Mouse (Mus musculus) neural tube, embryonic 11.5 days (tissue): ENCODE data around the gene Zfp26. TPM values are rescaled to one million over a fixed set of nuclear protein-coding genes. Genes with fewer than 3 reads are reported as not detected.
A peak's percentile ranks its signal among the peaks of the same experiment; 100 is the strongest.

Source experiments
- ATAC-seq: fragments of 200-750 bp; cut with Nextera tagmentation; 2 replicates; pipeline ENCODE4 v1.8.0; 2017; ENCODE audit warnings: moderate number of reproducible peaks, mild to moderate bottlenecking, moderate TSS enrichment, moderate library complexity; ENCODE audit not compliant: insufficient read depth, low FRiP score, low TSS enrichment
- DNase-seq: peaks from one replicate; pipeline ENCODE4 v3.0.0-alpha.2; 2015; ENCODE audit warnings: low spot score
- H3K27ac ChIP-seq: fragments of 300-500 bp; sonication (generic); 2 replicates; pipeline ENCODE4 v1.5.1; 2014; ENCODE audit warnings: low read depth, mild to moderate bottlenecking, low read length
- H3K27me3 ChIP-seq: fragments of 300-500 bp; sonication (generic); 2 replicates; pipeline ENCODE4 v1.6.1; 2014; ENCODE audit warnings: mild to moderate bottlenecking, low read length, mixed read lengths; ENCODE audit not compliant: control insufficient read depth, insufficient read depth
- H3K36me3 ChIP-seq: fragments of 300-500 bp; sonication (generic); 2 replicates; pipeline ENCODE4 v1.6.1; 2014; ENCODE audit warnings: mild to moderate bottlenecking, low read length, moderate library complexity, mixed read lengths; ENCODE audit not compliant: control insufficient read depth, insufficient read depth
- H3K4me1 ChIP-seq: fragments of 300-500 bp; sonication (generic); 2 replicates; pipeline ENCODE4 v1.6.1; 2014; ENCODE audit warnings: low read length, mixed read lengths; ENCODE audit not compliant: control insufficient read depth, insufficient read depth
- H3K4me2 ChIP-seq: fragments of 300-500 bp; sonication (generic); 2 replicates; pipeline ENCODE4 v1.6.1; 2014; ENCODE audit warnings: low read depth, mild to moderate bottlenecking, moderate library complexity
- H3K4me3 ChIP-seq: fragments of 300-500 bp; sonication (generic); 2 replicates; pipeline ENCODE4 v1.5.1; 2014; ENCODE audit warnings: low read depth, low read length
- H3K9ac ChIP-seq: fragments of 300-500 bp; sonication (generic); 2 replicates; pipeline ENCODE4 v1.6.1; 2014; ENCODE audit warnings: mild to moderate bottlenecking, low read length
- H3K9me3 ChIP-seq: fragments of 300-500 bp; sonication (generic); 2 replicates; pipeline ENCODE4 v1.6.1; 2016; ENCODE audit warnings: low read length; ENCODE audit not compliant: control insufficient read depth
- WGBS: fragments of 180-500 bp; shearing (Covaris S2); extraction: QIAGEN DNeasy Blood & Tissue Kit; methylation state at CpG from one replicate; pipeline ENCODE4 v1.1.7; 2014; 5-methylcytosine and 5-hydroxymethylcytosine counted together
- polyA plus RNA-seq: library from polyadenylated mRNA; unstranded; fragments of >200 nt; fragmentation: Nextera tagmentation; extraction: Ambion mirVana; gene quantifications from 2 replicates; pipeline ENCODE4 v1.2.1, GENCODE M21; 2014

Gene Zfp26
- polyA plus RNA-seq, 1 experiment from 2014 or later: 31.0 TPM

DNA sequence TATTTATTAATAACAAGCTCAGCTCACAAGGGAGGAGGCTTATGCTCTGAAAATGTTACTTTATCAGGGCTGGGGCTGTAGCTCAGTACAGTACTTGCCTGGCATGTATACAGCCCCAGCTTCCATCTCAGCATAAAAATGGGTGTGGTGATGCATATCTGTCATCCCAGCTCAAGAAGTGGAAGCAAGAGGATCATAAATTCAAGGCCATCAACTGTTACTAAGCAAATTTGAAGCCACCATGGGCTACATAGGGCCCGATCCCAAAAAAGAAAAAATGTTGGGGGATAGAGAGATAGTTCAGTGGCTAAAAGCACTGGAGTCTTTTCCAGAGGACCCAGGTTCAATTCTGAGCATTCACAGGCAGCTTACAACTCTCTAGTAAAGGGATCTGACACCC is 16.7 kb upstream of the Zfp26 start:
- Histone ChIP-seq H3K9me3 (no peaks in the 10 kb centered on the region), H3K27ac (no peak overlapping the region), H3K4me2 (no peak overlapping the region), H3K36me3 (peaks cover 11% of the 10 kb centered on the region), H3K9ac (no peak overlapping the region), H3K4me1 (no peaks in the 10 kb centered on the region), H3K4me3 (no peak overlapping the region), H3K27me3 (no peaks in the 10 kb centered on the region)
- ATAC-seq (no peak), DNase-seq (no peak)
- WGBS: 100% methylated on average over 1 of the region's 1 CpGs

DNA sequence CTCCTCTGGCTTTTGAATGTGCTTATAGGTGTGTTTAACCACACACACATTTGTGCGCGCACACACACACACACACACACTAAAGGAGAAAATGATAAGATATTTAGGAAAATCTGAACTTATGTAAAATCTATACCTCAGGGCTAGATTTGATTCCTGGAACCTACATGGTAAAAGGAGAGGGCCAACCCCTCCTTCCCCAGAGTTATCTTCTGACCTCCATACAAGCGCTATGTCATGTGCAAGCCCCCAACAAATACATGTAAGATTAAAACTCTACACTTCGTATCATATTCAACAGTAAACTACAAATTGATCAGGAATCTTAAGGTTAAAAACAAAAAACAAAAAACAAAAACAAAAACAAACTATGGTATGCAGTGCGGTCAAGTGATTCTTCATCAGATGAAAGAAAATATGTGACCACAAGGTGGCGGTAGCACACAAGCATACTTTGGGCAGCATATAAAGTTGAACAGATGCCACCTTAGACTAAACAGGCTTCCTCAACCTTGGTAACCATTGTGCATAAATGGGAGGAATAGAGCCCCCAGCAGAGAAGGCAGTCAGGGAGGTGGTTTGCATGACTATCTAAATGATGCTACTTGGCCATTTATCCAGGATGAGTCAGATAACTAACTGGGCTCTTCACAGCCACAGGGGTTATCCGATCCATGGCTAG is 6.9 kb upstream of the Zfp26 start:
- no peak overlapping the region for H3K4me3 ChIP-seq
- H3K36me3 ChIP-seq: peaks cover 20% of the 10 kb centered on the region
- no peak overlapping the region for H3K27ac ChIP-seq
- H3K4me1 ChIP-seq: no peaks in the 10 kb centered on the region
- H3K4me2 ChIP-seq: no peak overlapping the region
- H3K9me3 ChIP-seq: no peaks in the 10 kb centered on the region
- DNase-seq (peak; percentile 58), ATAC-seq (peak; percentile 48; the same call in 1 of the 2 replicates)
- H3K9ac ChIP-seq: no peak overlapping the region
- no peaks in the 10 kb centered on the region for H3K27me3 ChIP-seq
- 56% methylated on average over 7 of the region's 7 CpGs for WGBS

DNA sequence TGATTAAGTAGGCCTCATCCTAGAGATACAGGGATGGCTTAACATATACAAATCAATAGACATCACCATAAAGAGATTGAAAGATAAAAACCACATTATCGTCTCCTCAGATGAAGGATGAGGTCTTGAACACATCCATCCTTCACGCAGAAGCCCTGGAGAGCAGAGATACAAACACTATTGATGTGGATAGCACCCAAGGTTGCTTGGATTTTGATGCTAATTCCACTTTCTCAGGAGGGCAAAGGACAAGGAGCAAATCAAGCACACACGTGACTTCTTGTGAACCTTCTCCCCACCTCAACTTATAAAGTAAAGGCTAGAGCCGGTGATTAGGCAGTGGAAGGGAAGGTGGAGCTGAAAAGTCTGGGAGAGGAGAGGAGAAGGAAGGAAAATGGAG is 6.3 kb downstream of the Zfp26 start:
- no peaks in the 10 kb centered on the region for H3K4me1 ChIP-seq
- ATAC-seq: no peak
- H3K4me3 ChIP-seq: no peak overlapping the region
- peaks cover 5% of the 10 kb centered on the region for H3K36me3 ChIP-seq
- no peak overlapping the region for H3K9ac ChIP-seq
- WGBS: 87% methylated on average over 4 of the region's 4 CpGs
- H3K9me3 ChIP-seq: no peaks in the 10 kb centered on the region
- no peaks in the 10 kb centered on the region for H3K27me3 ChIP-seq
- no peak overlapping the region for H3K4me2 ChIP-seq
- no peak for DNase-seq
- no peak overlapping the region for H3K27ac ChIP-seq

DNA sequence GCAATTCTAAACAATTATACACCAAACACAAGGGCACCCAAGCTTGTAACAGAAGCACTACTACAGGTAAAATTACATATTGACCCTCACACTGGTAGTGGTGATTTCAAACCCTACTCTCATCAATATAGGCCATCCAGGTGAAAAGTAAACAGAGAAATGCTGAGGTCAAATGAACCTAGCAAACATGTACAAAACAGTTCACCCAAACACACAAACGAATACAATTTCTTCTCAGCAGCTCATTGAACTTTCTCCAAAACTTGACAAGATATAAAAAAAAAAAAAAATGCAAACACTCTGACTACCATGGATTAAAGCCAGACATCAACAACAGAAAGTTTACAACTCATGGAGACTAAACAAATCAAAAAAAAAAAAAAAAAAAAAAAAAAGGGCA is 8.5 kb downstream of the Zfp26 start:
- H3K4me1 ChIP-seq: no peaks in the 10 kb centered on the region
- H3K4me2 ChIP-seq: no peak overlapping the region
- H3K27ac ChIP-seq: no peak overlapping the region
- 100% methylated on average over 1 of the region's 1 CpGs for WGBS
- H3K36me3 ChIP-seq: peaks cover 5% of the 10 kb centered on the region
- H3K9me3 ChIP-seq: no peaks in the 10 kb centered on the region
- ATAC-seq (no peak), DNase-seq (no peak)
- H3K4me3 ChIP-seq: no peak overlapping the region
- H3K9ac ChIP-seq: no peak overlapping the region
- no peaks in the 10 kb centered on the region for H3K27me3 ChIP-seq

DNA sequence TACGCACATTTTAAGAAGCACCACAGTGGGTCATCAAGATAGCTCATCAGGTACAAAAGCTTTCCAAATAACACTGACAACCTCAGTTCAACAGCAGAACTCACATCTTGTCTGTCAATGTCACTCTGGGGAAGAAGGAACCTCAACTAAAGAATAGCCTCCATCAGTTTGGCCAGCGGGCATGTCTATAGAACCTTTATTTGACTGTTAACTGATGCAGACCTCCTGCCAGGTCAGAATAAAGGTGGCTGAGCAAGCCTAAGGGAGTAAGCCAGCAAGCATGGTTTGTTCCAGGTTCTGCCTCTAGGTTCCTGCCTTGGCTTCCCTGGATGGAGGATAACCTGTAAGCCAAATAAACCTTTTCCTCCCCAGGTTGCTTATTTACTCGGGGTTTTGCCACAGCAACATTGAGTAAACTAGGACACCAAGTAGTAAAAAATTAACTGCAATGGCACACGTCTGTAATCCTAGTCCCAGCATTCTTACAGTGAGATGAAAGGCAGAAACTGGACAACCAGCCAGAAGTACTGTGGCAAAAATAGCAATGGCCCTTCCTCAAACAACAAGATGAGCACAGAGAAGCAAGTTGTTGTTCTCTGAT is 16.7 kb downstream of the Zfp26 start:
- H3K4me3 ChIP-seq: no peak overlapping the region
- H3K36me3 ChIP-seq: peaks cover 24% of the 10 kb centered on the region
- whole genome bisulfite sequencing: 90% methylated on average over 4 of the region's 4 CpGs

DNA sequence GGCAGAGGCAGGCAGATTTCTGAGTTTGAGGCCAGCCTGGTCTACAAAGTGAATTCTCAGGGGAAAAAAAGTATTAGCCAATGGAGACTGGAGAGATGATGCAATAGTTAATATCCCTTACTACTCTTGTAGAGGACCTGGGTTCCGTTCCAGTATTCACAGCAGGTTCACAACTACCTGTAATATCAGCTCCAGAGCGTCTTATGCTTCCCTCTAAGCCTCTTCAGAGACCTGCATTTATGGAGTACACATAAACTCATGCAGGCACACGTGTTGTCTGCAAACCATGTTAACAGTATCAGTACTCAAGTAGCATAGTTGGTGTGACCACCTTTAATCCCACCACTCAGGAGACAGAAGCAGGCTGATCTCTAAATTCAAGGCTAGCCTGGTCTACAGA is 30.0 kb downstream of the Zfp26 start:
- H3K9me3 ChIP-seq: no peaks in the 10 kb centered on the region
- whole genome bisulfite sequencing: 87% methylated on average over 3 of the region's 3 CpGs
- no peaks in the 10 kb centered on the region for H3K27me3 ChIP-seq
- ATAC-seq: no peak
- no peak overlapping the region for H3K9ac ChIP-seq
- H3K4me2 ChIP-seq: no peak overlapping the region
- H3K36me3 ChIP-seq: no peaks in the 10 kb centered on the region
- H3K4me3 ChIP-seq: no peak overlapping the region
- DNase-seq: no peak
- no peaks in the 10 kb centered on the region for H3K4me1 ChIP-seq
- no peak overlapping the region for H3K27ac ChIP-seq

More for the DNA sequence above, 16.7 kb downstream of the Zfp26 start:
- no peaks in the 10 kb centered on the region for H3K27me3 ChIP-seq
- no peaks in the 10 kb centered on the region for H3K4me1 ChIP-seq
- H3K9me3 ChIP-seq: no peaks in the 10 kb centered on the region
- ATAC-seq (no peak), DNase-seq (no peak)
- H3K9ac ChIP-seq: no peak overlapping the region
- H3K4me2 ChIP-seq: no peak overlapping the region
- H3K27ac ChIP-seq: no peak overlapping the region

DNA sequence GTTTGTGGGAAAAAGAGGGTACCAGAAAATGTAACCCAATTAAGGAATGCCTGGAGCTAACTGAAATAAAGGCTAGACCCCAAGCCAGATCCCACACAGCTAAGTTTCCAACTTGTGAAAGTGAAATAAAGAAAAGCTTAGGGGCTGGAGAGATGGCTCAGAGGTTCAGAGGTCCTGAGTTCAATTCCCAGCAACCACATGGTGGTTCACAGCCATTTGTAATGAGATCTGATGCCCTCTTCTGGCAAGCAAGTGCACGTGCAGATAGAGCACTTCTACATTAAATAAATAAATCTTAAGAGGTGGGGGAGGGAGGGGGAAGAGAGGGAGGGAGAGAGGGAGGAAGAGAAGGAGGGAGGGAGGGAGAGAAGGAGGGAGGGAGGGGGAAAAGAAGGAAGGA is 48.5 kb downstream of the Zfp26 start:
- WGBS: 29% methylated on average over 1 of the region's 1 CpGs

DNA sequence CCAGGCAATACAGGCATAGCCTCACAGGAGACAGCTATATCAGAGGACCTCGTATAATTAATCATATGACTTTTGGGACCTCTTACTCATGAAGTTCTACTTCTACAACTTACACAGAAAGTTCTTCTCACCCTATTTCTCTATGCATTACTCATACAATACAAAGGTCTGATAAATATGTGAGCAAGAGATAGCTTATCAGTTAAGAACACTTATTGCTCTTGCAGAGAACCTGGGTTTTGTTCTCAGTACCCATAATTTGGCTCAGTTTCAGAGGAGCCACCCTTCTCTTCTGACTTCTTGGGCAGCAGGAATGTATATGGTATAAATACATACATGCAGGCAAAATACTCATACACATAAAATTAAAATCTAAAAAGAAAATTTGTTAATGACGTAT is 50.6 kb downstream of the Zfp26 start:
- DNase-seq: no peak
- no peaks in the 10 kb centered on the region for H3K27me3 ChIP-seq
- no peaks in the 10 kb centered on the region for H3K9me3 ChIP-seq
- no peak overlapping the region for H3K4me3 ChIP-seq
- no peak overlapping the region for H3K4me2 ChIP-seq
- H3K27ac ChIP-seq: no peak overlapping the region
- no peak for ATAC-seq
- 94% methylated on average over 2 of the region's 2 CpGs for WGBS
- no peaks in the 10 kb centered on the region for H3K4me1 ChIP-seq
- H3K9ac ChIP-seq: no peak overlapping the region
- no peaks in the 10 kb centered on the region for H3K36me3 ChIP-seq

More for the DNA sequence above, 48.5 kb downstream of the Zfp26 start:
- Histone ChIP-seq H3K4me1 (no peaks in the 10 kb centered on the region), H3K27me3 (no peaks in the 10 kb centered on the region), H3K4me2 (no peak overlapping the region), H3K4me3 (no peak overlapping the region), H3K9me3 (no peaks in the 10 kb centered on the region), H3K9ac (no peak overlapping the region), H3K27ac (no peak overlapping the region), H3K36me3 (no peaks in the 10 kb centered on the region)
- ATAC-seq (no peak), DNase-seq (no peak)

DNA sequence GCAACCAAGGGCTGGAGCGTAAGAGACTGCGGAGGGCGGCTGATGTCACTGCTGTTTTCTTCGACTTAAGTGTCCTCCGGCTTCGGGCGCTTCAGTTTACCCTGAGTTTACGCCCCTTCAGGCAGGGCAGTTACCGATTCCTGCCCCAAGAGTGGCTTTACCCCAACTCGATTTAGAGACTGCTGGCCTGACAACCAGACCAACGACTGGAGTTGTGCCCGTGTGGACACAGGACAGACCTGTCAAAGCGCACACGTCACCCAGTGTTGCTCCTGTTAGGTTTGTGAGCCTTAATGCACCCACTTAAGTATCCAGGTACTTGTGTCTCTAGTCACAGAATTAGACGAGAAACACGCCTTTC is 74.6 kb downstream of the Zfp26 start:
- Histone ChIP-seq H3K36me3 (no peaks in the 10 kb centered on the region), H3K4me3 (peak overlapping the region; percentile 57), H3K4me2 (peak overlapping the region; percentile 72), H3K9me3 (no peaks in the 10 kb centered on the region), H3K9ac (peak overlapping the region; percentile 67), H3K4me1 (no peaks in the 10 kb centered on the region), H3K27me3 (no peaks in the 10 kb centered on the region), H3K27ac (no peak overlapping the region)
- WGBS: 17% methylated on average over 16 of the region's 16 CpGs
- DNase-seq (no peak), ATAC-seq (peak; percentile 68; the same call in 1 of the 2 replicates)
